Mouse (Mus musculus): ENCODE measurements around the gene Oas1a.

GRCm38 (mm10) chr5:120923969-120924368, 16.6 kb upstream of the Oas1a start:
- TF ChIP-seq CTCF (IDR thresholded peaks at IDR 0.05; ENCODE audit: low read depth): no peak
- TF ChIP-seq EP300 (IDR thresholded peaks at IDR 0.05; ENCODE audit: low read depth): no peak

Data from liver, postnatal 0 days (tissue).